ENCODE assay signal across 7 mouse cellular contexts in the genomic region with DNA sequence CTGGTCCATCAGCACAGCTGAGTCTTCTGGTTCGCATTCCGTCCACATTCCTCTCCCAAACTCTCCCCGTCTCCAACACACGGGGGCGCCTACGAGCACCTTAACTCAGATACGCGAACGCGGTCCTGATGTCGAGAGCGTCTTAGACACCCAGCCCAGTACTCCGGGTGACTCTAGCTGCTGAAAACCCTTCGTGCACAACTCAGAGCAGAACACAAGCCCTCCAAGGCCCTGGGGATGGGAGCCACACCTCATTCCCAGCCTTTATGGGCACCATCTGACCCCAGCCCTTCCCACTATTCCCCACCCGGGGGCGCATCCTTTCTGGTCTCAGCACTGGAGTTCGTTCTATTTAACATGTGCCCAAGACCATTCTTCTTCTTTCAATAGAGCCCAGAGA. TPM values are rescaled to one million over a fixed set of nuclear protein-coding genes. Genes with fewer than 3 reads are reported as not detected.
DNase-seq lines count a peak whose midpoint lies in the region; ATAC-seq and TF ChIP-seq lines count a peak whose summit lies in the region.

No protein-coding gene starts in this region.

- H3K9ac ChIP-seq in heart, adult 2 months (ENCODE audit: low read depth, low read length), result no peak overlapping the region
- H3K9ac ChIP-seq in limb, embryonic 13.5 days, result peak overlapping the region; percentile 59; the same call in 1 of the 2 replicates
- H3K9ac ChIP-seq in midbrain, embryonic 15.5 days, result peak overlapping the region; percentile 21; the same call in 1 of the 2 replicates

- 1% methylated on average over 17 of the region's 17 CpGs for WGBS in heart, adult 2 months
- under 1% methylated on average over 17 of the region's 17 CpGs for WGBS in limb, embryonic 13.5 days
- WGBS in midbrain, embryonic 15.5 days, result under 1% methylated on average over 17 of the region's 17 CpGs

- intact Hi-C loops in heart, adult 2 months (cut with DNase I), result loop anchor here (1.0 to 5.0 kb wide), 3 partner anchors 44 to 53 kb away; no protein-coding TSS in a partner anchor

- peak; percentile 78 for TF ChIP-seq CTCF in heart, adult 2 months (IDR thresholded peaks at IDR 0.05)

- TF ChIP-seq EP300 in heart, adult 2 months (IDR thresholded peaks at IDR 0.05; ENCODE audit: insufficient read depth, low read depth, low read length), result 0 out of 2 replicates have a peak, but pooled peaks have one; percentile 34

- peak overlapping the region; percentile 33 for H3K4me3 ChIP-seq in heart, adult 2 months
- peak overlapping the region; percentile 35 for H3K4me3 ChIP-seq in limb, embryonic 13.5 days
- H3K4me3 ChIP-seq in midbrain, embryonic 15.5 days, result peak overlapping the region; percentile 33

- no peaks in the 10 kb centered on the region; the same call in none of the 2 replicates for H3K4me1 ChIP-seq in heart, adult 2 months (ENCODE audit: control insufficient read depth, insufficient read depth, low read length)
- H3K4me1 ChIP-seq in limb, embryonic 13.5 days, result peaks cover 57% of the 10 kb centered on the region
- H3K4me1 ChIP-seq in midbrain, embryonic 15.5 days, result peaks cover 28% of the 10 kb centered on the region

- TF ChIP-seq POLR2A in heart, adult 2 months (IDR thresholded peaks at IDR 0.05; ENCODE audit: insufficient read depth, low read depth, low read length), result no peak

- no peak overlapping the region for H3K27ac ChIP-seq in heart, adult 2 months
- H3K27ac ChIP-seq in limb, embryonic 13.5 days, result no peak overlapping the region
- peak overlapping the region; percentile 55 for H3K27ac ChIP-seq in midbrain, embryonic 15.5 days

- ATAC-seq in limb, embryonic 13.5 days (ENCODE audit: low FRiP score, low read depth), result no peak; the same call in 1 of the 2 replicates
- ATAC-seq in midbrain, embryonic 15.5 days (replicated peaks), result peak; percentile 59

- peak; percentile 83 for DNase-seq in adrenal gland, postnatal 14 days
- peak; percentile 85 for DNase-seq in embryo, embryonic 9.5 days (ENCODE audit: extremely low spot score)
- DNase-seq in heart, adult 2 months, result peak; percentile 73 to 81
- peak; percentile 83 for DNase-seq in kidney, adult 9 months
- DNase-seq in spleen, adult 12 weeks (ENCODE audit: low spot score), result peak; percentile 46

- no peaks in the 10 kb centered on the region for H3K79me2 ChIP-seq in heart, adult 2 months (replicated peaks; ENCODE audit: control insufficient read depth, insufficient read depth, low read length)

- no peaks in the 10 kb centered on the region for H3K9me3 ChIP-seq in limb, embryonic 13.5 days
- no peaks in the 10 kb centered on the region for H3K9me3 ChIP-seq in midbrain, embryonic 15.5 days

- no peaks in the 10 kb centered on the region for H3K36me3 ChIP-seq in heart, adult 2 months (ENCODE audit: control insufficient read depth, insufficient read depth, low read length)
- H3K36me3 ChIP-seq in limb, embryonic 13.5 days, result peaks cover 10% of the 10 kb centered on the region
- H3K36me3 ChIP-seq in midbrain, embryonic 15.5 days (replicated peaks), result no peaks in the 10 kb centered on the region

- H3K27me3 ChIP-seq in heart, adult 2 months (ENCODE audit: control insufficient read depth, insufficient read depth, low read length), result no peaks in the 10 kb centered on the region
- no peaks in the 10 kb centered on the region for H3K27me3 ChIP-seq in limb, embryonic 13.5 days
- no peaks in the 10 kb centered on the region for H3K27me3 ChIP-seq in midbrain, embryonic 15.5 days (replicated peaks)

- peak overlapping the region; percentile 63 for H3K4me2 ChIP-seq in limb, embryonic 13.5 days (replicated peaks)
- H3K4me2 ChIP-seq in midbrain, embryonic 15.5 days, result peak overlapping the region; percentile 58

RNA-seq across cellular contexts. Expression of gene Chst3, which starts 27.3 kb away (rescaled TPM):
- total RNA-seq in adrenal gland, postnatal 14 days (2021), result 2.0 and 5.4 TPM in 2 replicates
- total RNA-seq in heart, adult 2 months (2021), result under 1 TPM; 0.80 to 0.91 TPM
- 1.3 and 1.5 TPM in 2 replicates for polyA plus RNA-seq in heart, adult 2 months (2012; rRNA removed)
- 3.1 and 3.7 TPM in 2 replicates for polyA plus RNA-seq in limb, embryonic 13.5 days (2015; fragmentation: Nextera tagmentation; extraction: Ambion mirVana)
- 1.1 and 1.6 TPM in 2 replicates for polyA plus RNA-seq in midbrain, embryonic 15.5 days (2015; fragmentation: Nextera tagmentation; extraction: Ambion mirVana)
